In the genomic region with DNA sequence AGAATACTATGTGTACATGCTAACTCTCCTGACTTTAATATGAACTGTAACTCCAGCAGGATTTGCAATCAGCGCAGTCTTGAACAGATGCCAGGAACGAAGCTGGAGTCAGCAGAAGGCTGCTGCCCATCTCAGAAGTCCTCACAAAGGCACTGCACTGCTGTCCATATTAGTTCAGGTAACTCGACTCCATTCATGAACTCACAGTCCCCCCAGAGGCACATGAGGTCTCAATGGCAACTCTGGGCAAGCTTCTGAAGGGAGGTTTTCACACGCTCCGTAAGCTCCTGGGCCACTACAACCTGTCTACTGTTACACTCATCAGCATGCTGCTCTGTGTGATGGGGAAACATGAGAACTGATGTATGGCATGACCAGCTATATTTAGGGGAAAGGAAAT, we compare ENCODE assay signal across 18 mouse cellular contexts.
DNase-seq lines count a peak whose midpoint lies in the region; ATAC-seq and TF ChIP-seq lines count a peak whose summit lies in the region.
"Had no signal": no experiment of that assay in that cellular context is flagged by ENCODE, and none has a peak within 500 bp of the region (broad histone marks: within the 10 kb centered on the region; RNA-seq: fewer than 3 reads in every experiment).

No protein-coding gene starts in this region.

- H3K4me2 ChIP-seq in lung, embryonic 14.5 days = no peak overlapping the region
- H3K4me2 ChIP-seq: neural tube, embryonic 12.5 days had no signal

- 73% methylated on average over 5 of the region's 5 CpGs for WGBS in lung, embryonic 14.5 days

- no peak for ATAC-seq in lung, embryonic 14.5 days (ENCODE audit: insufficient read depth)
- ATAC-seq: forebrain, postnatal 0 days had no signal

- no peaks in the 10 kb centered on the region for H3K36me3 ChIP-seq in lung, embryonic 14.5 days (ENCODE audit: insufficient read depth)
- H3K36me3 ChIP-seq: neural tube, embryonic 12.5 days had no signal

- no peak for TF ChIP-seq CTCF in lung, embryonic 14.5 days (IDR thresholded peaks at IDR 0.05; ENCODE audit: low read depth)

- peak; percentile 19 to 24 for DNase-seq in heart, postnatal 10 days
- no peak for DNase-seq in heart, adult 11 months
- DNase-seq in lung, embryonic 14.5 days = peak; percentile 48
- no peak for DNase-seq in lung, postnatal 25 days (ENCODE audit: low spot score)
- peak; percentile 59 for DNase-seq in gastrocnemius, postnatal 10 days
- peak; percentile 65 for DNase-seq in mesoderm, embryonic 11.5 days (ENCODE audit: low read depth, low spot score)
- DNase-seq in layer of hippocampus, postnatal 10 days (ENCODE audit: low spot score in 2 of 2) = no peak
- no peak for DNase-seq in spleen, adult 12 weeks (ENCODE audit: low spot score)
- DNase-seq: adrenal gland, adult 8-10 months; cerebellum, adult 9-11 months; forebrain, postnatal 0 days; heart, adult 2 months; lung, postnatal 14 days; midbrain, embryonic 14.5 days; retina, postnatal 1 day had no signal

- intact Hi-C loops in heart, postnatal 10 days (cut with DNase I) = no loop called here

- no peak overlapping the region for H3K27ac ChIP-seq in lung, embryonic 14.5 days (ENCODE audit: low read depth)
- H3K27ac ChIP-seq: heart, adult 2 months; left cerebral cortex, adult 2 months; liver, embryonic 14.5 days; neural tube, embryonic 12.5 days had no signal

- no peak overlapping the region for H3K4me3 ChIP-seq in lung, embryonic 14.5 days (ENCODE audit: low read depth, low read length)
- H3K4me3 ChIP-seq: heart, adult 2 months; left cerebral cortex, adult 2 months; neural tube, embryonic 12.5 days had no signal

- H3K27me3 ChIP-seq in lung, embryonic 14.5 days (ENCODE audit: insufficient read depth, low read length) = no peaks in the 10 kb centered on the region
- H3K27me3 ChIP-seq: neural tube, embryonic 12.5 days had no signal

- H3K4me1 ChIP-seq in lung, embryonic 14.5 days (ENCODE audit: insufficient read depth) = no peaks in the 10 kb centered on the region

- no peak overlapping the region for H3K9ac ChIP-seq in lung, embryonic 14.5 days
- H3K9ac ChIP-seq: forebrain, postnatal 0 days; liver, embryonic 14.5 days; neural tube, embryonic 12.5 days had no signal

- no peaks in the 10 kb centered on the region for H3K9me3 ChIP-seq in lung, embryonic 14.5 days (ENCODE audit: low read depth, low read length)
- H3K9me3 ChIP-seq: neural tube, embryonic 12.5 days had no signal

Comparison
In these comparisons a context has a peak if more than half of its experiments do, and no peak if none do; other contexts are left out.
1. DNase-seq: peak in heart, postnatal 10 days (2 of 2), lung, embryonic 14.5 days (single experiment), gastrocnemius, postnatal 10 days (single experiment) and mesoderm, embryonic 11.5 days (single experiment); none in heart, adult 11 months (single experiment), lung, postnatal 25 days (single experiment), layer of hippocampus, postnatal 10 days (0 of 2) and spleen, adult 12 weeks (single experiment).